Mouse (Mus musculus) left cerebral cortex, postnatal 10 days (tissue): ENCODE measurements around the gene Gm6309. TPM values are rescaled to one million over a fixed set of nuclear protein-coding genes. Genes with fewer than 3 reads are reported as not detected.

ENCODE experiments used
- total RNA-seq, 2 experiments: library from RNA; stranded (reverse); gene quantifications; 2 replicates each; pipeline ENCODE4 v1.2.3; 2021

Gm6309 gene
- total RNA-seq, 2 experiments from 2014 or later = not detected

Other genes with a start within 250 kb of the Gm6309 start
- not detected for gene Cyp3a25, start 161.1 kb downstream of the Gm6309 start, total RNA-seq
- not detected for gene Cyp3a59, start 91.5 kb downstream of the Gm6309 start, total RNA-seq
- not detected for gene Gm5565, start 10.2 kb downstream of the Gm6309 start, total RNA-seq
- under 1 TPM in 1 of 2 experiments, not detected in 1; 0.47 TPM for gene 1700001J03Rik, start 14.6 kb upstream of the Gm6309 start, total RNA-seq
- gene Rnf6, start 50.8 kb upstream of the Gm6309 start, total RNA-seq = 10 to 100 TPM; 39.3 to 39.9 TPM
- gene Cdk8, start 60.5 kb upstream of the Gm6309 start, total RNA-seq = 10 to 100 TPM; 45.8 to 49.5 TPM
- 10 to 100 TPM; 72.6 to 78.6 TPM for gene Wasf3, start 214.3 kb upstream of the Gm6309 start, total RNA-seq